Mouse (Mus musculus): ENCODE data around the gene Actn1. TPM values are rescaled to one million over a fixed set of nuclear protein-coding genes. Genes with fewer than 3 reads are reported as not detected.
"Not testable (repeated sequence)": the region's sequence is repeated elsewhere in the genome, so short reads cannot be mapped to it uniquely, and the experiment has no call there.

Actn1 gene
- 82.7 and 95.8 TPM in 2 replicates for polyA plus RNA-seq (2012; rRNA removed)

DNA sequence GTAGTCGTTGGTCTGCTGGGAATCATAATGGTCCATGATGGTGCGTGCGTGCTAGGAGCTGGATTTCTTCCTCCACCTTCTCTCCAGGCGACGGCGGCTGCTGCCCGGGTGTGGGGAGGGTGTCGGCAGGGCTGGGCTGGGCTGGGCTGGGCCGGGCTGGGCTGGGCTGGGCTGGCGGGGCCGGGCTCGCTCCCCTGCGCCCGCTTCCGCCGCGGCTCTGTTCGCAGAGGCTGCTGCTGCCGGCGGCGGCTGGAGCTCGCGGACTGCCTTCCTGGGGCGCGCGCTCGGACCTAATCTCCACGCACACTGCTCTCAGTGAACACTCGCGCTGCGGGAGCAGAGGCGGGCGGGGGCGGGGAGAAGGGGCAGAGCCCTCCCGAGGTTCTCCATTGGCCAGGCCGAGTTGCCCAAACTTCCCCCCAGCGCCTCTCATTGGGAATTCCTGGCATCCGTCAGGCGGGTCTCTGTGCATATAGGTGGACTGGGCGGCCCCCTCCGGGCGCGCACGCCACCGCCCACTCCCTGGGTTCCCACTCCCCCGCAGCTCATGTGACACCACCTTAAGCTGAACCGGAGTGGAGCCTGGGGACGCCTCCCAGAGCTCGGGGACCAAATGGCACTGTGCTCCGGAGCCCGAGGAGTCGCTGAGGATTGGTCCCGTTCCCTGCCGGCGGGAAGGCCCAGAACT lies at the start of gene Actn1:
Gene Actn1, minus strand, starts transcription at position 316 of the 688 bp plus-strand sequence.
- DNase-seq (ENCODE audit: extremely low spot score in 1 of 2, low spot score in 1 of 2): peak; percentile 90 to 92

DNA sequence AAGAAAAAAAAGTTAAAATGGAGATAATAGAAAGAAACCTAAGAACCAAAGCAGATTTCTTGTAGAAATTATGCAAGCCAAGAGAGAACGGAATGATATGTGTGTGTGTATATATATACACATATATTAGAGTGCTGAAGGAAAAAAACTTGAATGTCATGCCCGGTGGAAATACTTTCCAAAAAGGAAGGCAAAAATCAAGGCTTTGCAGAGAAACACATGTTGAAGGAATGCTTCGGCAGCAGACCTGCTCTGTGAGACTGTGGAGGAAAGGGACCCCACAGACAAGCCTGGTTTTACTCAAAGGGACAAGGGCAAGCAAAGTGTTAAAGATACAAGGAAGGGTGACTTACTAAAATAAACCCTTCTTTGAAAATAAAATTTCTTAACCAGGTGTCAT lies 47.4 kb upstream of the Actn1 start:
- DNase-seq (ENCODE audit: extremely low spot score in 1 of 2, low spot score in 1 of 2): no peak

DNA sequence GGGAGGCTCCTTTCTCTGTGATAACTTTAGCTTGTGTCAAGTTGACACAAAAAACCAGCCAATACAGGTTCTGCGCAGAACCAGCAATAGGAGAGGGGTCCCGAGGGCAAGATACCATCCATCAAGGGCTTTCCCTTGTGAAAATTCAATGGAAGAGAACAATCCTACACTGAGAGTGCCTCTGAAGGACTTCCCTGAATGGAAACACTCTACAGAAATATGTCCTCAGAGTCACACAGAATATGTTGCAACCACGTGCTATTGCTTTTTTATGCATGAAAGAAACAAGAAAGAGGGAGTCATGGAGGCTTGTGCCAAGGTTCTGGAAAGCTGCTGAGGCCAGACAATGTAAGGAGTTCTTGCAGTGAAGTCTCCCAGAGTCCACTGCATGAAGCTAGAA lies 44.3 kb upstream of the Actn1 start:
- no peak for DNase-seq (ENCODE audit: extremely low spot score in 1 of 2, low spot score in 1 of 2)

DNA sequence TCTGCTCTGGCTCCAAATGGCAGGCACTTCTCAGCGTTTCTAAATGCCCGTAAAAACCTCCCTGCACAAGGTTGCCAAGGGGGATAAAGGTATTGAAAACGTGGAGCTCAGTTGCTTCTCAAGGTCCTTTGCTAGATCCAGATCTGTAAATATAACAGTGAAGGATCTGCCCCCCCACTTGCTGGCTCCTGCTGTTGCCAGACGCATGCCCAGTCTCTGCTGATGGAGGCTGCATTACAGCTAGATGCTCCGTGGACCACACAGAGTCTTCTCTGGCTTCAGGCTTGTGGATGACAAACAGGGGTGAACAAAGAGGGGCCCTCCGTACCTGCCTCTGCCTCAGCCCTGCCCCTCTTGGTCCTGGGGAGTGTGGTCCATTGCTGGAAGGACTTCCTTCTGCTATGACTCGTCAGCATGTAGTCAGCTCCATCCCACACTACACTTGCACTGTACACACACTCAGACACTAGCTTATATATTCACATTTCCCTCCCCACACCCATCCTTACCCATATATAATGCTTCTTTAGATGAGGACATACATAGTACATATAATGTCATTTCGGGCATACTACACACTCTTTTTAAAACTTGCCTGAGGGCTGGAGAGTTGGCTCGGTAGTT lies 40.8 kb upstream of the Actn1 start:
- peak in 1 of 2 experiments; percentile 24 for DNase-seq (ENCODE audit: extremely low spot score in 1 of 2, low spot score in 1 of 2)

DNA sequence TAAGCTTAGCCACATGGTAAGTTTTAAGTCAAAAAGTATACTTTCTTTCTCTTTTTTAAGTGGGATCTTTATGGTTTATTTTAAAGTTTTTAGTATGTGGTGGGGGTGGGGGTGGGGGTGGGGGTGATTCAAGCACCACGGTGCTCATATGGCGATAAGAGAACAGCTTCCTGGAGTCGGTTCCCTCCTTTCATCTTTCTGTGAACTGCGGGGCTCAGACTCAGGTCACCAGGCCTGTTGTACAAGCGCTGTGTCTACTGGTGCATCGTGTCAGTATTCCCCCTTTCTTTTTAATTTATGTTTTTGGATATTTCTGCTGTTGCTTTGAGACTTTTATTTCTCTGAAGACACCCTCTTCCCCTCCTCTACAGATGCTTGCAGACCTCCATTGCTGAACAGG lies 38.5 kb upstream of the Actn1 start:
- DNase-seq (ENCODE audit: extremely low spot score in 1 of 2, low spot score in 1 of 2): no peak

DNA sequence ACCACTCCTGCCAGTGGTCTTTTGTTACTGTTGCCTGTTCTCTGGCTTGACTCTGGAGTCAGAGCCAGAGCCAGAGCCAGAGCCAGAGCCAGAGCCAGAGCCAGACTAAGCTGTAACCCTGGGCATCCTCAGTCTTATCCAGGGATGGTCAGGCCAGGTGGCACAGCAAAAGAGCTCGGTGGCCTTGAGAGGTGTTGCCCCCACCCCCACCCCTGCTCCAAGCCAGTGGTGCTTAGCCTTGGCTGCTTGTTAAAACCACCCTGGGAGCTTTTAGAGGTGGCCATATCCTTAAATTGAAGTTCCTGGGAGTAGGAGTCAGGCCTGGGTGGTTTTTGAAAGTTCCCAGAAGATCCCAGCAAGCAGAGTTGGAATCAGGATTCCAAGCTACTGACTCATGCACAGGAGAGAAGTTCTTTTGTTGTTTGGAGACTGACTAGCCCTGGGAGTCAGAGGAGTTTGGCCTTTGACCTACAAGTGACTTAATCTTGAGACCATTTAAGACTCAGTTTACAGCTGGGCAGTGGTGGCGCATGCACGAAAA lies 31.8 kb upstream of the Actn1 start:
- DNase-seq (ENCODE audit: extremely low spot score in 1 of 2, low spot score in 1 of 2): no peak

DNA sequence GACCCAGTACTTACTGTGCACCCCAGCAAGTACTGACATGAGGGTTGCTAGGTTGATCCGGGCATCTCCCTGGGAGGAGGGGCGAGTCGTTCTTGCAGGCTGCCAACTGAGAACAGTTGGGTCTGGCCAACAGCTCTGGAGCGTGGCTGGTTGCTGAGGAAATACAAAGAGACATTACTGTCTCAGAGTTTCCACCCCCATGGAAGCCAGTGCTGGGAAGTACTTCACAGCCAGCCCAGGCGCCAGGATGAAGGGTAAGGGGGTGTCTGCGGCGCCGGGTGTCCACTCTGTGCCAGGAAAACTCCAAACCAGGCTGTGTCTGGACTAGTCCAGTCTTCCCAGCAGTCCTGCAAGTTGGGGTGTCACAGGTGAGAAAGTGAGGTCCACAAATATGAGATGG lies 30.8 kb upstream of the Actn1 start:
- DNase-seq (ENCODE audit: extremely low spot score in 1 of 2, low spot score in 1 of 2): peak in 1 of 2 experiments; percentile 19

DNA sequence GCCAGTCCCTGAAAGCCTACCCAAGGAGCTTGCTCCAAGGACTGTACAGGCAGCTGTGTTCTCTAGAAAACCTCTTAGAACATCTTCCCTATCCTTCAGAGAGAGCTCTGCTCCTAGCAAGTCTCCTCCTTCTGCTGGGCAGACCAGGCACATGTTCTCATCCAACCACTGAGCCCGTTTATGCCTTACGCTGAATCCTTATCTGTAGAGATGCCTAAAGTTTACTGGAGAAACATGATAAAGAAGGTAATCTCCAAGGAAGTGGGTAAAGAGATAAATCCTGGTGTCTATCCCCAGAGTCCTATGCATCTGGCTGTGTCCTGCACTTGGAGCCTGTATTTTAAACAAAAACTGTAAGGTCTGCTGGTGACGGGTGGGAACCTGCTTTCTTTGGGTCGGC lies 30.3 kb upstream of the Actn1 start:
- DNase-seq (ENCODE audit: extremely low spot score in 1 of 2, low spot score in 1 of 2): no peak

DNA sequence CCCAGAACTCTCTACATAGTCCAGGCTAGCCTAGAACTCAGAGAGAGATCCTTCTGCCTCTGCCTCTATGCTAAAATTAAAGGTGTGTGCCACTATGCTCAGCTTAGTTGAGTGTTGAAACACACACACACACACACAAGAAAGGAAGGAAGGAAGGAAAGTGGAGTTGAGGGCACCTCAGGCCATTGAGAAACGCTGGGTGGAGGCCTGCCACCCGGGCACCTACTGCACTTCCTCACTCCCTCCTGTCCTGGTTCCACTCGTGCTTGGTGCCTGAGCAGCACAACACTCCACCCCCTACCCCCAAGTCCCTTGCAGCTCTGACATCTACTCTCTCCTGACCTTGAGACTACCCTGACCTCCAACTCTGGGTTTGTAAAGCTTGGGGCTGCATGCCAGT lies 29.6 kb upstream of the Actn1 start:
- DNase-seq (ENCODE audit: extremely low spot score in 1 of 2, low spot score in 1 of 2): no peak

DNA sequence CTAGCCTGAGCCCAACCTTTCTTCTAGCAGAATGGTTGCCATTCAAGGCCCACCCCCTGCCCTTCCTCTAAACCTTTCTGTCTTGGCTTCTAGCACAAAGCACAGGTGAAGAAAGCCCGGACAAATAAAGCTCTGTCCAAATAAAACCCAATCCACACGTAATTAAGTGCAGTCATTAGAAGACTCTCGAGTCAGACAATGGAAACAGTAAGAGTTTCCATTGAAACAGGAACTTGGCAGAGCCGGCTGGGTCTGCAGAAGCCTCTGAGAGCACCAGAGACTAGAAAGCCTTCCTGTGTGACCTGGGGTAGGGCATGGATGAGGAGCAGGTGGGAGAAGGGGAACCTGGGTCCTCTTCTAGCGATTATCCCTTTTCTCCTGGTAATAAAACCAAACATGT lies 25.7 kb upstream of the Actn1 start:
- no peak for DNase-seq (ENCODE audit: extremely low spot score in 1 of 2, low spot score in 1 of 2)

DNA sequence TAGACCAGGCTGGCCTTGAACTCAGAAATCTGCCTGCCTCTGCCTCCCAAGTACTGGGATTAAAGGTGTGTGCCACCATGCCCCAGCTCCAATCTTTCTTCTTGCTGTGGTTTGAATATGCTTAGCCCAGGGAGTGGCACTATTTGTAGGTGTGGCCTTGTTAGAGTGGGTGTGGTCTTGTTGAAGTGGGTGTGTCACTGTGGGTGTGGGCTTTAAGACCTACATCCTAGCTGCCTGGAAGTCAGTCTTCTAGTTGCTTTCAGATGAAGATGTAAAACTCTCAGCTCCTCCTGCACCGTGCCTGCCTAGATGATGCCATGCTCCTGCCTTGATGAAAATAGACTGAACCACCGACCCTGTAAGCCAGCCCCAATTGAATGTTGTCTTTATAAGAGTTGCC lies 24.1 kb upstream of the Actn1 start:
- DNase-seq (ENCODE audit: extremely low spot score in 1 of 2, low spot score in 1 of 2): not testable (repeated sequence)

DNA sequence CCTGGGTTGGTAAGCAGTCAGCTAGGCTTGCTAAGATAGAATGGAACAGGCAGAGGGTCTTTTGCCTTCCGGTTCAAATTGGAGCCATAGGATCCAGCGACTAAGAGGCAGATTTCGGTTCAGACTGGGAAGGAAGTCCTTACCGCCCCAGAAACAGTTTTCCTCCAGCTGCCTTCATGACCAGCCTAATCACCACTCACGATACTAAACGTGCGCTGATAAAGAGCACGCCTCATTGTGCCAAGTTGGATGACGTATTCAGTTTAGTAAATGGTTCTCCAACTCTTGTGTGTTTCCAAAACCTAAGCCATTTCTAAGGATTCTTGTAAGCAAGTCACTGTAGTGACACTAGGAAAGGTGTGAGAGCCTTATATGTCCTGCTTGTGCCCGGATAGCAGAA lies 18.7 kb upstream of the Actn1 start:
- no peak for DNase-seq (ENCODE audit: extremely low spot score in 1 of 2, low spot score in 1 of 2)

DNA sequence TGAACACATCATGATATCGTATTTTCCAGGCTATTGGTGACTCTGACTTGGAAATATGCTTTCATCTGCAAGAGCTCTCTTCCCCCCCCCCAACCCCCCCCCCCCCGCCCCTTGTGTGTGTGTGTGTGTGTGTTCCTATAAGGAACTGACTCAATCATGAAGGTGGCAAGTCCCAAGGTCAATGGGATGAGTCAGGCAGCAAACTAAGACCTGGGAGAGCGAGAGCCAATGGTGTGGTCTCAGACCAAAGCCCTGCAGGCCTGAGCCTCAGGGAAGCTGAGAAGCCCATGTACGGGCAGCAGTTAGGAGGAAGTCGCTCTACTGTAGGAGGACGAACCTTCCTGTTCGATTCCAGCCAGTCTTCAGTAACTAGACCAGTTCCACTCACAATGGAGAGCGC lies 17.3 kb upstream of the Actn1 start:
- no peak for DNase-seq (ENCODE audit: extremely low spot score in 1 of 2, low spot score in 1 of 2)

DNA sequence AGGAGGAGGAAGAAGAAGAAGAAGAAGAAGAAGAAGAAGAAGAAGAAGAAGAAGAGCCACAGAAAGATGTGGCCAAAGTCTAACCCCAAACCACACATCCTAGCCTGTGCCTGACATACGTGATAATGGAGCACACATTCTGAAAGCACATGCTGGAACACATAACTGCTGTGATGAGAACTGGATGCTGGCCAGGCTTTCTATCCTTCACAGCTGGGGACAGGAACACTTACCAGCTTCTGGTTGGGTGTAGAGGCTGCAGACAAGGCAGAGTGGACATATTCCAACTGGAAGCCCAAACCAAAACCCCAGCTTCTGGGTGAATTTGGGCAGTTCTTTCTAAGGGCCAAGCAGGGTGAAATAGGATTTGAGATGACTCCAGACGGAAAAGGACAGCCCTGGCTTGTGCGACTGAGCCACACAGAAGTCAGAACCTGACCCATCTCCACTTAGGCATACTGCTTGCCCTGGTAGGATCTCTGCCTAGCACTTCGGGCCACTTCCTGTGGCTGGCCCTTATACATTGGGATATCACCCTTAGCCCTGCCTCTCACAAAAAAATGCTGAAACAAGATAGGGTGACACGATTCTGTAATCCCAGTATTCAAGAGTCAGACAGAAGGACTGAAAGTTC lies 15.1 kb upstream of the Actn1 start:
- DNase-seq (ENCODE audit: extremely low spot score in 1 of 2, low spot score in 1 of 2): no peak

DNA sequence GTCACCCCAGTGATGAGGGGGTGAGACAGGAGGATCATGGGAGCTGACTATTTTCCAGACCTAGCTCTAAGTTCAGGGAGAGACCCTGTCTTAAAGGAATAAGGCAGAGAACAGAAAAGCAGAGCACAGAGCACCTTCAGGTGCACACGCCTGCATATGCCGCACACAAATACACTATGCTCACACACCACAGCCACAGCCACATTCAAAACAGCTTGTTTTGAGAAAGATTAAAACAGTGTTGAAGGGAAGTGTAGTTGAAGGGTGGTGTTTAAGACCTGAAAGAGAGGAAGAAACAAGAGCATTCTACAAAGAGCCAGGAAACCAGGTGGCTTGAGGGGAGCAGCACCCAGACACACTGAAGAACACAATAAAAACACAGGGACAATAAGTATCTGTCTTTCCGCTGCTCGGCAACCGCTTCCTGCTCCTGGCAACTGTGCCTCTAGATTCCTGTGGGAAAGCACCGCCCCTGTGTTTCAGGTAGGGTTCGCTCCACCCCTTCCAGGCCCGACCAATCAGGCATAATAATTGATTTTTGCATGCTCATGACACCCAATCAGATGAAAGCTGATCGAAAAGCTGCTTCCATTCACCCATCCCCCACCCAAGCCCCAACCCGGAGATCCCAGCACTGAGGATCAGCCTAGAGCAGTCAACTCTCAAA lies 13.0 kb upstream of the Actn1 start:
- DNase-seq (ENCODE audit: extremely low spot score in 1 of 2, low spot score in 1 of 2): peak in 1 of 2 experiments; percentile 44

DNA sequence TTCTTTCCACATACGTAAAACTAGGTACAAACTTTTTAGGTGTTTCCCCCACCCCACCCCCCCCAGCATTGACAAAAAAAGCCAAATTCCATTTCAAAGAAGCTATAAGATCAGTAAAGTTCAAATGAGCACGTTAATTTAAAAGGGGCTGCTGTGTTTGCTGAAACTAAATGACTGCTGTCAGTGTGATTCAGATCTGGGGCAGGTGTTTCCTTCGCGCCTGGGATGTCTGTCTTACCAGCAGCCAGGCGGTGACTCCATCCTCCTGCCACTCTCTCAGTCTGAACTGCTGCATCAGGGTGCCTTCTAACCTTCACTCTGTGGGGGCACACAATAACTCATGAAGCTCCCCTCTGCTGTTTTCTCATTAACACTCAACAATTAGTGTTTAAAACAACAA lies 11.6 kb upstream of the Actn1 start:
- no peak for DNase-seq (ENCODE audit: extremely low spot score in 1 of 2, low spot score in 1 of 2)

DNA sequence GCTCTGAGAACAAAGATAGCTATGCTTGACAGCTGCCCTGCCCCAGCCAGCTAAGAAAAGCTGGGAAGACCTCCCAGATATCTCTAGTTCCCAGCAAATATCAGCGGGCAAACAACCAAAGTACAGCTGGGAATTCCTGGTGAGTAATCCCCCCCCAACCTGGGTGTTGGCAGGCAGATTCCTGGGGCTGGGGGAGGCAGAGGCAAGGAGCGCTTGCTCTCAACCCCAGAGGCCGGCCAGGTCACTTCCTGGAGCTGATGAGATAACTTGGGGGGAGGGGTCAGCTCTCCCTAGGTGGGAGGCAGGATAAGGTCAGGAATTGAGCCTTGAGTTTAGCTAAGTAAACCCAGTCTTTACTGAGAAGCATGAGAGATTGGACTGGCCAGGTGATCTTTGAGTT lies 10.8 kb upstream of the Actn1 start:
- no peak for DNase-seq (ENCODE audit: extremely low spot score in 1 of 2, low spot score in 1 of 2)

DNA sequence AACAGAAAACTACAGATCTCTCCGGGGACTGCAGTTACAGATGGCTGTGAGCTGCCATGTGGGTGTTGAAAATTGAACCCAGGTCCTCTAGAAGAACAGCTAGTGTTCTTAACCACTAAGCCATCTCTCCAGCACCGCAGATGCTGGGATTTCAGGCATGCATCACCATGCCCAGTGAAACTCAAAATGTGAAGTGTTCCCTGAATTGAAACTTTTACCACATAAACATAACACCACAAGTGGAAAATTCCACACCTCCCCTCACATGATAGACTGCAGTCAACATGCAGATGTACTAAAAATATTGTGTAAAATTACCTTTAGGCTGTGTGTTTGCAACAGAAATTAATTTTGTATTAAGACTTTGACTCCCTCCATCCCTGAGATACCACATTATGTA lies 9.1 kb upstream of the Actn1 start:
- no peak for DNase-seq (ENCODE audit: extremely low spot score in 1 of 2, low spot score in 1 of 2)

DNA sequence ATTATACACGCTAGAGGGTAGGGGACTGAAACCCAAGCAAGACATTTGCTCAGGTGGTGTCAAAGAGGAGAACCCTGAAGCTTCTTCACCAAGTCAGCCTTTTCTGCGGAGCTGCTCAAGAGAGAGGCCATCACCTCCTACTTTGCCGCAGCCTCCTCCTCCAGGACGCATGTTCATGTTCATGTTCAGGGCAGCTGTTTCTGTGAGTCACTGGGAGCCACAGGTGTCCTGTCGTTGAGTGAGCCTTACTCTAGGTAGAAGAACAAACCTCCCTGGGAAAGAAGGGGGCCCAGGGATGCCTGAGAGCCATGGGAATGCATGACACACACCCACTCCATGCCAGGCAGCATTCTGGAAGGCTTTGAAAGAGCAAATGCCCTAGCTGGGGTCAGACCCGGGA lies 7.8 kb upstream of the Actn1 start:
- no peak for DNase-seq (ENCODE audit: extremely low spot score in 1 of 2, low spot score in 1 of 2)

DNA sequence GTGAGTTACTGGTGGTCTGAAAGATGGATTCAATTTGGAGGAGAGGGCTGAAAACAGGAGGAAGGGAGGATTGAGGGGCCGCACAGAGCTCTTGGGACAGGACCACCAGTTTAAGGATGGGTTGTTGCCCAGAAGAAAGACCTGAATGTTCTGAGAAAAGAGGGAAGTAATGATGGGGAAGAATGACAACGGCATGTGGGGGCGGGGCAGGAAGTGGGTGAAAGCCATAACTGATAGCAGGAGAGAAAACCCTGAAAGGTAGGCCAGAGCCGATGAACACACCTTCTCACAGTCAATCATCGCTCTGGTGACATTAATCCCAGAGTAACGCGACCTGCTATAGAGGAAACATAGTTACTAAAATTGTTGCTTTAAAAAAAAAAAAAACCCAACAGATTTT lies 4.2 kb upstream of the Actn1 start:
- DNase-seq (ENCODE audit: extremely low spot score in 1 of 2, low spot score in 1 of 2): not testable (repeated sequence)

All from frontal cortex, adult 2 months (tissue).